Mouse (Mus musculus) neural tube, embryonic 14.5 days (tissue): ENCODE data around the gene Atp6v0e. TPM values are rescaled to one million over a fixed set of nuclear protein-coding genes. Genes with fewer than 3 reads are reported as not detected.

Experiments
- ATAC-seq: fragments of 200-750 bp; cut with Nextera tagmentation; 2 replicates; pipeline ENCODE4 v1.8.0; 2017; ENCODE audit warnings: low read depth, mild to moderate bottlenecking, moderate TSS enrichment, moderate library complexity
- H3K27ac ChIP-seq: fragments of 300-500 bp; sonication (generic); 2 replicates; pipeline ENCODE4 v1.5.1; 2014; ENCODE audit warnings: low read depth, mild to moderate bottlenecking, control low read depth, low read length, moderate library complexity, mixed read lengths
- H3K27me3 ChIP-seq: fragments of 300-500 bp; sonication (generic); 2 replicates; pipeline ENCODE4 v1.6.1; 2014; ENCODE audit warnings: low read length; ENCODE audit not compliant: control insufficient read depth, insufficient read depth
- H3K36me3 ChIP-seq: fragments of 300-500 bp; sonication (generic); 2 replicates; pipeline ENCODE4 v1.6.1; 2014; ENCODE audit warnings: low read length, mixed read lengths; ENCODE audit not compliant: control insufficient read depth, insufficient read depth
- H3K4me1 ChIP-seq: fragments of 300-500 bp; sonication (generic); 2 replicates; pipeline ENCODE4 v1.6.1; 2014; ENCODE audit warnings: low read length; ENCODE audit not compliant: control insufficient read depth, insufficient read depth
- H3K4me2 ChIP-seq: fragments of 300-500 bp; sonication (generic); 2 replicates; pipeline ENCODE4 v1.6.1; 2014; ENCODE audit warnings: mild to moderate bottlenecking, low read depth, low read length, control low read depth
- H3K4me3 ChIP-seq: fragments of 300-500 bp; sonication (generic); 2 replicates; pipeline ENCODE4 v1.5.1; 2014; ENCODE audit warnings: low read depth, low read length, control low read depth, mixed read lengths
- H3K9ac ChIP-seq: fragments of 300-500 bp; sonication (generic); replicated peaks from 2 replicates; pipeline ENCODE4 v1.6.1; 2014; ENCODE audit warnings: low read depth, mild to moderate bottlenecking, control low read depth, low read length, mixed read lengths
- H3K9me3 ChIP-seq: fragments of 300-500 bp; sonication (generic); 2 replicates; pipeline ENCODE4 v1.6.1; 2016; ENCODE audit warnings: low read length; ENCODE audit not compliant: control insufficient read depth
- WGBS: fragments of 180-500 bp; shearing (Covaris S2); extraction: QIAGEN DNeasy Blood & Tissue Kit; methylation state at CpG from one replicate; pipeline ENCODE4 v1.1.7; 2014; 5-methylcytosine and 5-hydroxymethylcytosine counted together
- polyA plus RNA-seq: library from polyadenylated mRNA; unstranded; fragments of >200 nt; fragmentation: Nextera tagmentation; extraction: Ambion mirVana; gene quantifications from 2 replicates; pipeline ENCODE4 v1.2.1, GENCODE M21; 2014

Atp6v0e gene
- polyA plus RNA-seq, 1 experiment from 2014 or later, result 76.5 TPM

DNA sequence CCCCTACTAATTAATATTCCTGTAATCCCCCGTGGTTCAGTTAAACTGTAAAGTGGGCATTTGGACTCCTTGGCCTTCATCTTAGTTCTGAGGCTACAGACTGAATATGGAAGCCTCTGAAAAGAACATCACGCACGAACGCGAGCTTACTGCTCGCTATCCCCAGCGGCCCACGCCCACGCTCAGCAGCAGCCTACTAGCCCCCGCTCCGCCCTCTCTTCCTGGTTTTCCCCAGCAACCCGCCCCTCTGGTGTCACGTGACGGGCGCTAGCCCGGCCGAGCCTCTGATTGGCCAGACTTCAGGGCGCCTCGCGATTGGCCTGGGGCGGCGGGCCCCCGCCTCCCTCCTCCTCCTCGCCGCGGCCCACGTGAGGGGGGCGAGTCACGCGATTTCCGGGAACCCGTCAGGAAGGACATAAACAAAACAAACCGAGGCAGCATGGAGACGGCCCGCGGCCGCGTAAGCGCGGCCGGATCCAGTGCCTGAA is 52.3 kb downstream of the Atp6v0e start, which contains the start of gene Crebrf:
Gene Crebrf (plus strand): TSS at position 380 of the 488 bp plus-strand sequence.
- Histone ChIP-seq H3K9ac (peak within 1 kb of the TSS; percentile 70), H3K4me2 (peak within 1 kb of the TSS; percentile 66), H3K9me3 (no peaks in the 10 kb centered on the region), H3K36me3 (no peaks in the 10 kb centered on the region), H3K4me3 (peak within 1 kb of the TSS; percentile 95), H3K27ac (peak within 1 kb of the TSS; percentile 80), H3K27me3 (no peaks in the 10 kb centered on the region), H3K4me1 (peaks cover 7% of the 10 kb centered on the region)
- peak; percentile 81 for ATAC-seq
- WGBS, result under 1% methylated on average over 41 of the region's 41 CpGs

DNA sequence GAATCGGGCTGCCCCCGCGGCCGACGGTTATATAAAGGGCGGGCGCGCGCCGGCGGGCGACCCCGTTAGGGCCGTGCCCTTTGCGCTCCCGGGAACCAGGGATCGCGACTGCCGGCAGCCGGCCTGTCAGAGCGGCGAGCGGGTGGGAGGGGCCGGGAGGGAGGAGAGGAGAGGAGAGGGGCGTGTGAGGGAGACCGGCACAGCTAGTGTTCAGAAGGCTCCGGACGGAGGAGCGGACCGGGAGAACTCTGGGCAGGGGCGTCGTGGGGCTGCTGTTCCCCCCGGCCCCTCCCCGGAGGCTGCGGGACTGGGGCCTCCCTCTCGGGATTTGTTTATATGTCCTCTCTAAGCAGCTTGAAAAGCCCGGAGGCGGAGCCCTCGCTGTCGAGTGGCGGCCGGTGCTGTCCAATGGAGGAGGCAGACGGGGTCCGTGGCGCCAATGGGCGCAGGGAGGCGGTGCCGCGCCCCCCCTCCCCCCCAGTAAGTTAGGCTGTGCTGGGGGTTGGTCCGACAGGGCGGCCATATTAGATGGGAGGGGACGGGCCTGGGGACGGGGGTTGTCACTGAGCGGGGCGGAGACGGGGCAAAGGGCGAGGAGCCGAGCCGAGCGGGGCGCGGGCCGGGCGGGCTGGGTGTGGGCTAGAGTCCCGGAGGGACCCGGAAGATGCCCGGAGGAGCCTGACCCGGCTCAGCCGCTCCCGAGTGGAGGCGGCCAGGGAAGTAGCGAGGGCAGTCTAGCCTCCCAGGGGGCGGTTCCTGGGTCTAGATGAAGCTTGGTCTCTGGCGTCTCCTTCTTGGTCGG is 53.1 kb downstream of the Atp6v0e start:
- Histone ChIP-seq H3K9ac (peak overlapping the region; percentile 70), H3K27me3 (no peaks in the 10 kb centered on the region), H3K4me1 (peaks cover 7% of the 10 kb centered on the region), H3K36me3 (no peaks in the 10 kb centered on the region), H3K9me3 (no peaks in the 10 kb centered on the region), H3K4me2 (peak overlapping the region; percentile 49), H3K27ac (peak overlapping the region; percentile 80), H3K4me3 (peak overlapping the region; percentile 95)
- under 1% methylated on average over 37 of the region's 75 CpGs for WGBS
- ATAC-seq, result peak; percentile 98

DNA sequence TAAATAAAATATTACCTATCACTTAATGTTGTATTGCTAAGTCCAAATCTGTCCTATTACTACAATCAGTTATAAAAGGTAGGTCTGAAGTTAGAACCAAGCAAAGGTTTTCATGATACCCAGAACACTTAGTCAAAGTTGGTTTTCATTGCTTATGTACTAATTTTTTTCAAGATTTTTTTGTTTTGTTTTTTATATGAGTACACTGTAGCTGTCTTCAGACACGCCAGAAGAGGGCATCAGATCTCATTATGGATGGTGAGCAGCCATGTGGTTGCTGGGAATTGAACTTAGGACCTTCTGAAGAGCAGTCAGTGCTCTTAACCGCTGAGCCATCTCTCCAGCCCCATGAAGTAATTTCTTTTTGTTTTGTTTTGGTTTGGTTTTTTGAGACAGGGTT is 54.8 kb downstream of the Atp6v0e start:
- H3K27me3 ChIP-seq, result no peaks in the 10 kb centered on the region
- H3K9ac ChIP-seq, result no peak overlapping the region
- no peak overlapping the region for H3K4me2 ChIP-seq
- ATAC-seq, result no peak
- WGBS, result 59% methylated on average over 2 of the region's 2 CpGs
- H3K36me3 ChIP-seq, result no peaks in the 10 kb centered on the region
- H3K9me3 ChIP-seq, result no peaks in the 10 kb centered on the region
- H3K4me3 ChIP-seq, result no peak overlapping the region
- no peak overlapping the region for H3K27ac ChIP-seq
- peaks cover 7% of the 10 kb centered on the region for H3K4me1 ChIP-seq

DNA sequence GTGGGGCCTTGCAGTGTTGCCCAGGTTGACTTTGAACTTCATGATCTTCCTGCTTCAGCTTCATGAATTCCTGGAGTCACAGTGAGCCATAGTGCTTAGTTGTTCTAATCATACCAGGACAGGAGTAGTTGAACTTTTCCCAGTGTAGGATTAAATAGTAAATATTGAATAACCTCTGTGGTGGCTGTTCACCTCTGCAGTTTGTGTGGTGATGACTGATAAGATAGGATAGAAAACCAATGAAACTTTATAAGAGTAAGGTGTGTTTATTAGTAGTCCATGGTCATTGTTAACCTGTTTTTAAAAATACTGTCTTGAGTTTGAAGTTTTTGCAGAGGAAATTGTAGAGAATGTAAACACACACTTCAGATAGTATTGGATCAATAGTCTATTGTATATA is 56.4 kb downstream of the Atp6v0e start:
- Histone ChIP-seq H3K4me3 (no peak overlapping the region), H3K4me2 (no peak overlapping the region), H3K27me3 (no peaks in the 10 kb centered on the region), H3K36me3 (no peaks in the 10 kb centered on the region), H3K27ac (no peak overlapping the region), H3K9me3 (no peaks in the 10 kb centered on the region), H3K4me1 (peaks cover 7% of the 10 kb centered on the region), H3K9ac (no peak overlapping the region)
- ATAC-seq, result no peak

GRCm38 (mm10) chr17:26721802-26722201 is 58.8 kb downstream of the Atp6v0e start:
- no peaks in the 10 kb centered on the region for H3K36me3 ChIP-seq
- H3K9ac ChIP-seq, result no peak overlapping the region
- H3K9me3 ChIP-seq, result no peaks in the 10 kb centered on the region
- H3K27me3 ChIP-seq, result no peaks in the 10 kb centered on the region
- H3K4me1 ChIP-seq, result no peaks in the 10 kb centered on the region
- no peak overlapping the region for H3K4me2 ChIP-seq
- 76% methylated on average over 2 of the region's 2 CpGs for WGBS
- ATAC-seq, result no peak
- H3K27ac ChIP-seq, result no peak overlapping the region
- no peak overlapping the region for H3K4me3 ChIP-seq

DNA sequence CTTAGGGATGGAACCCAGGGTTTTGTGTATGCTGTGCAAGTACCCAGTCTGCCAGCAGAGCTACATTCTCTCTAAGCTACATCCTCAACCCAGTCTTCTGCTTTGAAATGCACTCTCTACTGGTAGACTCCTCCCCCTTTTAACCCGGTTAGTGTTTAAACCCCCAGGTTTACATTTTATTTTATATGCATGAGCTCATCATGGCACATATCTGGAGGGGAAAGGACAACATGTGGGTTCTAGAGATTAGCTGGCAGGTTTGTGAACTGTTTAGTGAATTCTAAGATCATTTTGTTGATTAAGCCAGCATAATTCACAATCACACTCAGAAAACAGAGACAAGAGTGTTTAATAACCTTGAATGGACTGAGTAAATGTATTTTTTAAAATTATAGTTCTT is 61.8 kb downstream of the Atp6v0e start:
- 43% methylated on average over 1 of the region's 1 CpGs for WGBS
- no peak overlapping the region for H3K9ac ChIP-seq
- no peak overlapping the region for H3K4me3 ChIP-seq
- no peak overlapping the region for H3K4me2 ChIP-seq
- no peaks in the 10 kb centered on the region for H3K27me3 ChIP-seq
- H3K36me3 ChIP-seq, result no peaks in the 10 kb centered on the region
- no peak for ATAC-seq
- no peaks in the 10 kb centered on the region for H3K4me1 ChIP-seq
- H3K27ac ChIP-seq, result no peak overlapping the region
- H3K9me3 ChIP-seq, result no peaks in the 10 kb centered on the region

DNA sequence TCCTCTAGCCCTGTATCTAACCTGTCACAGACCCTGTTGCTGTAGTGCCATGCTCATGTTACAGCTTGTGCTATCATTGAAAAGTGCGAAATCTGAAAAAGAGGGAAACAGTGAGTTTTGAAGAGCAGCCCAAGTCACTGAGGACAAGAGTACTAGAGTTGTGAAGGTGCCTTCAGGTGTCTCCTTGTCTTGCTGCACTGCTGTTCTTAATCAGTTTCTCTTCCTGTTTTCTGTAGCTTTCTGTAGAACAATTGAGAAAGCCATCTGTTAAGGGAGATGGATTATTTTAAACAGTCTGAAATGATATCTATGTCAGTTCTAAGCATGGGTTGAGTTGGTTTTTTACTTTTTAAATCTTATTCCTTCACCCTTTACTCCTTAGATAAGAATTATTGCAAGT is 63.6 kb downstream of the Atp6v0e start:
- 86% methylated on average over 1 of the region's 1 CpGs for WGBS
- Histone ChIP-seq H3K27me3 (no peaks in the 10 kb centered on the region), H3K9me3 (no peaks in the 10 kb centered on the region), H3K36me3 (no peaks in the 10 kb centered on the region), H3K4me1 (no peaks in the 10 kb centered on the region), H3K4me3 (no peak overlapping the region), H3K4me2 (no peak overlapping the region), H3K9ac (no peak overlapping the region), H3K27ac (no peak overlapping the region)
- no peak for ATAC-seq

DNA sequence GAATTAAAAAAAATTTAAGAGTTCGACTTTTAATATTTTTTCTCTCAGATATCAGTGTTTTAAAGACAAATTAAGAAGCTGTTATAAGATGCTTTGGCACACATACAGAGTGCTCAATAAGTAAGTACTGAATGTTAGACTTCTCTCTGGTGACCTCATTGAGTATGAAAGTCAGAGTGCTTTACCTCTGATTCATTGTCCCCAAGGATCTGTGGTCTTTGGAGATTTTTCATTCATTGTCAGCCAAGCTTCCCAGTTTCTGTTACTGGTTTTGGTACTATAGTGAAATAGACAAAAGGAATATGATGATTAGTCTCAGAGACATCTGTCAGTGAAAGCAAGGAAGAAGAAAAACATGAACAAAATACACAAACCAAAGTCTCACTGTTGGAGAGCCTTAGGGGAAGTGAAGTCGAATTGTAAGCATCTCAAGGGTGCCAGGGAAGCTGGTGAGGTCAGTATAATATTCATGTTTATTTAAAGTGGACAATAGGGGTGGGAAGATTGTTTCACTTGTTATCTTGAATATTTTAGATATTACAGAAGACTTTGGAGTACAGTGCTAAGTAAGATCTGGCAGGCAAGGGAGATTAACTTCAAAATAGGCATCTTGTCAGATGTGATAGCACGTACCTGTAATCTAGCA is 64.2 kb downstream of the Atp6v0e start:
- Histone ChIP-seq H3K9me3 (no peaks in the 10 kb centered on the region), H3K27ac (no peak overlapping the region), H3K4me1 (no peaks in the 10 kb centered on the region), H3K4me3 (no peak overlapping the region), H3K9ac (no peak overlapping the region), H3K36me3 (no peaks in the 10 kb centered on the region), H3K27me3 (no peaks in the 10 kb centered on the region), H3K4me2 (no peak overlapping the region)
- ATAC-seq, result no peak
- WGBS, result 80% methylated on average over 3 of the region's 3 CpGs

DNA sequence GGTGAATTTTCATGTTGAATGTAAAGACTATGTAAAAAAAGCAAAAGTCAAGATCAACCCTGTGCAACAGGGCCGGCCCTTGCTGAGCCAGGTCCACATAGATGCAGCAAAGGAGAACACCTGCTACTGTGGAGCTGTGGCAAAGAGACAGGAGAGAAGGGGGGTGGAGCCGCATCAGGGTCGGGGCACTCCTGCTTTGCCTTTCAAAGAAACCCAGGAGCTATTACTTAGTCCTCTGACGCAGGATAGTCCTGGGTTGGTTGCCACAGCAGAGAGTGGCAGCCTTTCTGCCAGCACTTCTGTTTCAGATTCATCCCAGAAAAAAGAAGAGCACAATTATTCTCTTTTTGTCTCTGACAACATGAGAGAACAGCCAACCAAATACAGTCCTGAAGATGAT is 79.5 kb downstream of the Atp6v0e start:
- Histone ChIP-seq H3K27me3 (no peaks in the 10 kb centered on the region), H3K4me3 (no peak overlapping the region), H3K27ac (no peak overlapping the region), H3K9me3 (no peaks in the 10 kb centered on the region), H3K9ac (no peak overlapping the region), H3K4me1 (no peaks in the 10 kb centered on the region), H3K4me2 (no peak overlapping the region), H3K36me3 (no peaks in the 10 kb centered on the region; the same call in 1 of the 2 replicates)
- ATAC-seq, result no peak
- WGBS, result 47% methylated on average over 4 of the region's 4 CpGs
